Mouse (Mus musculus) spleen, adult 2 months (tissue): Measurements from ENCODE around the gene Trim46. TPM values are rescaled to one million over a fixed set of nuclear protein-coding genes. Genes with fewer than 3 reads are reported as not detected.
A peak's percentile ranks its signal among the peaks of the same experiment; 100 is the strongest.

ENCODE experiments used
- DNase-seq, 2 experiments: peaks; one replicate each; pipeline versions ENCODE4 v3.0.0 to v3.0.0-alpha.2; 2012 to 2021; ENCODE audit warnings: low spot score in 2 of 2, low read depth in 1 of 2
- H3K27ac ChIP-seq: fragments of 200-500 bp; 2 replicates; pipeline ENCODE4 v1.5.1; 2012; ENCODE audit warnings: low read length, inconsistent platforms; ENCODE audit not compliant: insufficient read depth
- H3K27me3 ChIP-seq: fragments of 200-500 bp; 2 replicates; pipeline ENCODE4 v1.6.1; 2012; ENCODE audit warnings: mild to moderate bottlenecking, moderate library complexity, low read length, inconsistent platforms; ENCODE audit not compliant: control insufficient read depth, insufficient read depth
- H3K36me3 ChIP-seq: fragments of 200-500 bp; 2 replicates; pipeline ENCODE4 v1.6.1; 2012; ENCODE audit warnings: mild to moderate bottlenecking, low read length, inconsistent platforms; ENCODE audit not compliant: control insufficient read depth, insufficient read depth
- H3K4me1 ChIP-seq: fragments of 200-500 bp; 2 replicates; pipeline ENCODE4 v1.6.1; 2011; ENCODE audit warnings: inconsistent platforms; ENCODE audit not compliant: control insufficient read depth, insufficient read depth, insufficient read length
- H3K4me3 ChIP-seq: fragments of 200-500 bp; 2 replicates; pipeline ENCODE4 v1.5.1; 2011; ENCODE audit warnings: mild to moderate bottlenecking, inconsistent platforms; ENCODE audit not compliant: insufficient read depth, insufficient read length; ENCODE audit errors: extremely low read depth
- CTCF ChIP-seq: fragments of 200-500 bp; IDR thresholded peaks from 2 replicates; pipeline ENCODE4 v1.5.1; 2011; ENCODE audit warnings: mild to moderate bottlenecking, inconsistent platforms; ENCODE audit not compliant: insufficient read depth, insufficient read length, insufficient replicate concordance; ENCODE audit errors: extremely low read depth
- POLR2A ChIP-seq: fragments of 200-500 bp; IDR thresholded peaks from 2 replicates; pipeline ENCODE4 v1.6.1; 2011; ENCODE audit warnings: low read depth, low read length, inconsistent platforms
- WGBS: fragments of 180-500 bp; shearing (Covaris S2); methylation state at CpG from one replicate; pipeline ENCODE4 v1.1.7; 2018; 5-methylcytosine and 5-hydroxymethylcytosine counted together
- polyA plus RNA-seq: library from polyadenylated mRNA; depleted of rRNA; stranded (reverse); fragments of >200 nt; gene quantifications from 2 replicates; pipeline ENCODE4 v1.2.3, GENCODE M21; 2012

Gene Trim46
- polyA plus RNA-seq, 1 experiment = 3.6 TPM

DNA sequence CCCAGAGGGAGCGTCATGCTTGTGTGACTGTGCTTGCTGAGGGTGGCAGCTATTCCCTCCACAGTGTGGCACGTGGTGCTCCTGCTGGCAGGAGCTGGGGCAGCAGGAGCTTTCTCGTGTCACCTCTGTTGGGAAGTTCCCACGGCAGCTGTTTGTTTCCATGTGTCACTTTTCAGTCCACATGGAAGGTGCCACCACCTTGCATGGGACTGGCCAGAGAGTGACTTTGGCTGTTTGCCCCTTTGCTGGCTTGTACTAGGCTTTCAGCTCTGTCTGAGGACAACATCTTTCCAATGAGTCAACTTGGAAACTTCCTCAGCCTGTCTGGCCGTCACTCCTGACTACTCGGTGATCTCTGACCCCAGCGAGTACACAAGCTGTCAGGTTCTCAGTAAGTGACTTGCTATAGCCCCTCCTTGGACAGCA lies 42.4 kb upstream of the Trim46 start:
- Histone ChIP-seq H3K27ac (no peak overlapping the region), H3K4me1 (peaks cover 2% of the 10 kb centered on the region; the same call in 1 of the 2 replicates), H3K36me3 (no peaks in the 10 kb centered on the region), H3K4me3 (no peak overlapping the region), H3K27me3 (no peaks in the 10 kb centered on the region)
- TF ChIP-seq CTCF (no peak), POLR2A (no peak)
- no peak for DNase-seq
- WGBS = 54% methylated on average over 7 of the region's 7 CpGs

DNA sequence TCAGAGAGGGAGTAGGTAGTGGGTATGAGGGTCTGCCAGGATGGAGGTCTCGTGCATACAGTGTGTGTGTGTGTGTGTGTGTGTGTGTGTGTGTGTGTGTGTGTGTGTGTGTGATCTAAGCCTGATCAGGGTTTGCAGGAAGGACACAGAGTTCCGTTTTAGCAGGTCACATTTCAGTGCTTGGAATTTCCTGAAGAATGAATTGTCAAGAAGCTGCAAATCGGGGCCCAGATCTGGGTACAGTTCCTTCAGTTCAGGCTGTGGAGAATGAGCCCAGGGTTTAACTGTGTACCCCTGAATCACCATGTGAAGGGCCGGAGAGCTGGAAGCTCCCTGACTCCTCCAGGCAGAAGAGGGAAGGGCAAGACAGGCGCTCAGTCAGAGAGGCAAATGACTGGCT lies 41.2 kb upstream of the Trim46 start:
- WGBS = 55% methylated on average over 5 of the region's 5 CpGs
- TF ChIP-seq CTCF (no peak), POLR2A (no peak)

DNA sequence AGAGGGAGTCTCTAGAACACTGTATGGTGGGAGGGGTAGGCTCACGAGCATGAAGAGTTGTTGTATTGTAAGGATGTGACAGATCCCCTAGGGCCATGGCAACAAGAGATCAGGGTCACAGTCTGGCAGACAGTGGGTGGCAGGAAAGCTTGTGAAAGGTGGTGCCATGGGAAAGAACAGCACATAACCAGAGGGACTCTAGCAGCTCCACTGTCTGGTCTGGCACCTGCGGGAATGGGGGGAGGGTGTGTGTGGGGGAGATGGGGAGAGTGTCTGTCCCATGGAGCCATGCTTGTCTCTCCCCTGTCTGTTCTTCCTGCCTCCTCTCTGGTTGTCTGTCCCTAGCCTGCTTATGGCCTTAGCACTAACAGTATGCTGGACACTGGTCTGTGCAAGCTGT lies 39.4 kb upstream of the Trim46 start:
- H3K27ac ChIP-seq = no peak overlapping the region
- H3K4me1 ChIP-seq = peaks cover 8% of the 10 kb centered on the region; the same call in 1 of the 2 replicates
- TF ChIP-seq CTCF (no peak), POLR2A (no peak)
- 65% methylated on average over 2 of the region's 2 CpGs for WGBS
- H3K27me3 ChIP-seq = peaks cover 4% of the 10 kb centered on the region; the same call in 1 of the 2 replicates
- no peak overlapping the region for H3K4me3 ChIP-seq
- no peak for DNase-seq
- no peaks in the 10 kb centered on the region for H3K36me3 ChIP-seq

More for the DNA sequence above, 41.2 kb upstream of the Trim46 start:
- no peaks in the 10 kb centered on the region for H3K36me3 ChIP-seq
- no peak overlapping the region for H3K27ac ChIP-seq
- H3K4me1 ChIP-seq = peaks cover 2% of the 10 kb centered on the region; the same call in 1 of the 2 replicates
- no peak for DNase-seq
- no peaks in the 10 kb centered on the region for H3K27me3 ChIP-seq
- no peak overlapping the region for H3K4me3 ChIP-seq

DNA sequence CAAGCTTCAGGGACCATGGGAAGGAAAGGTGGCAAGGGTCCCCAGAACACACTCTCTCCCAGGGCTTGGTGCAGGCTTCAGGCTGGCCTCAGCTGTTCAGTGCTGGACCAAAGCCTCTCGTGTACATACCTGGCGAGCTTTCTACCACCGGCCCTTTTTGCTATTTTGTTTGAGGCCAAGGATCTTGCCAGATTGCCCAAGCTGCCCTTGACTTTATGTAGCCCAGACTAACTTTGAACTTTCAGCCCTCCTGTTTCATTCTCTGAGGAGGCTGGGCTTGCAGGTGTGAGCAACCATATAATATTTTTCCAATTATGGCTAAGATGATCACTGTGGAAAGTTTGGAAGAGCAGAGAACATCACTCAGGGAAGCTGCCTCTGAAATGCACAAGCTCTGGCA lies 38.2 kb upstream of the Trim46 start:
- peaks cover 9% of the 10 kb centered on the region; the same call in 1 of the 2 replicates for H3K27me3 ChIP-seq
- H3K27ac ChIP-seq = no peak overlapping the region
- H3K36me3 ChIP-seq = no peaks in the 10 kb centered on the region
- H3K4me3 ChIP-seq = no peak overlapping the region
- H3K4me1 ChIP-seq = peaks cover 15% of the 10 kb centered on the region; the same call in 1 of the 2 replicates
- no peak for DNase-seq
- WGBS = 96% methylated on average over 3 of the region's 3 CpGs
- no peak for TF ChIP-seq POLR2A
- TF ChIP-seq CTCF = no peak

DNA sequence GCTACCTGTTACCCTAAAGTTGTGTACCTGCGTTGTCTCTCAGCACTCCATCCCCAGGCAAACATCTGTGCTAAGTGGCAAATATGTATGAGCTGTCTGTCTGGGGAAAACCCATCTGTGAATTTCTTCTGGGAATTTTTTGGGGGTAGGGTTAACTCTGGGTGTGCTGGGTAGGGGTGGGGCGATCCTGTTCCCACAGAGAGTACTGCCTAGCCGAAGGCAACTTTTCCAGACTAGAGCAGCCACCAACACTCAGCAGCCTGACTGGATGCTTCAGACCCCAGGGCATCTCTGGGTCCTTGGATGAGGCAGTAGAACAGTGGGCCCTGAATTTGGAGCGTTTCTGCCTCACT lies 36.2 kb upstream of the Trim46 start:
- Histone ChIP-seq H3K27ac (no peak overlapping the region), H3K27me3 (peaks cover 11% of the 10 kb centered on the region; the same call in 1 of the 2 replicates), H3K36me3 (no peaks in the 10 kb centered on the region), H3K4me1 (peaks cover 17% of the 10 kb centered on the region; the same call in 1 of the 2 replicates), H3K4me3 (no peak overlapping the region)
- WGBS = 47% methylated on average over 4 of the region's 4 CpGs
- no peak for DNase-seq
- TF ChIP-seq CTCF (no peak), POLR2A (no peak)

DNA sequence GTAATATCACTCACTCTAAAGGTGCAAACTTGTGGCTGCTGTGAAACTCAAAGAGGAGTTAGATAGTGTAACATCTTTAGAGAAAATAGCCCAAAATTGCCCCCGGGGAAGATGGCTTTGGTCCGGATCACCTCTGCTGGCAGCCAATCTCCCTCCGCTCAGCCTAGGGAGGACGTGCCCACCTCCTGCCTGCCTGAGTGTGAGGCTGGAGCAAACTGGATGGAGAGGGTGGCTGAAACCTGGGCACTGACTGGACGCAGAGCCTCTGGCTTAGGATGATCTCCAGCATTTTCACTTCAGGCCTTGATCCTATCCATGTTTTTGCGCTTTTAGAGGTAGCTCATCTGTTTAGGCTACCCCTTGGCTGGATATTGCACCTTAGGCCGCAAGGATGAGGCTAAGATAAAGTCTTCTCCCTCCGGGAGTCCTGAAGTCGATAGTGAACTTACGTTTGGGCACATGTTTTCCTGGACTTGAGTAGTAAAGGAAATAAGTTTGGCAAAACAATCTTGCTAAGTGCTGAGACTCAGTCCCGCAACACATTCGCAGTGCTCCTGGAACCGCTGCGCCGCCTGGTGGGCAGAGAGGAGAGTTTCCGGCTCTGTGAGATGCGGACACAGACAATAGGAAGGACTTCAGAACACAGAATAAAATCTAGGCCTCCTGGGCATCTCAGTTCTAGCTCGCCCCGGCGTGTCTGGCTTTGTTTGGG lies 35.6 kb upstream of the Trim46 start:
- Histone ChIP-seq H3K36me3 (no peaks in the 10 kb centered on the region), H3K27ac (no peak overlapping the region), H3K4me1 (peaks cover 17% of the 10 kb centered on the region; the same call in 1 of the 2 replicates), H3K27me3 (peaks cover 11% of the 10 kb centered on the region; the same call in 1 of the 2 replicates), H3K4me3 (no peak overlapping the region)
- peak; percentile 60 to 84 for DNase-seq
- 21% methylated on average over 20 of the region's 20 CpGs for WGBS
- TF ChIP-seq CTCF = peak; percentile 98
- no peak for TF ChIP-seq POLR2A
